Mouse (Mus musculus): ENCODE results near the gene Jsrp1.

- TF ChIP-seq CTCF (IDR thresholded peaks at IDR 0.05; ENCODE audit: insufficient read depth, low read depth, low read length) (no peak), POLR2A (IDR thresholded peaks at IDR 0.05; ENCODE audit: insufficient read depth, low read depth, low read length) (no peak)
These were observed 49.8 kb downstream of the Jsrp1 start for GRCm38 (mm10) chr10:80763502-80763901.
